Mouse (Mus musculus): ENCODE data around the gene Map4k1. TPM values are rescaled to one million over a fixed set of nuclear protein-coding genes. Genes with fewer than 3 reads are reported as not detected.

Gene Map4k1
- total RNA-seq, 4 experiments from 2014 or later: 0.99 to 3.7 (median 2.1) TPM

- no peak for DNase-seq (ENCODE audit: low spot score in 2 of 2)
Measured at GRCm38 (mm10) chr7:28973025-28973424, 8.8 kb upstream of the Map4k1 start.

- DNase-seq (ENCODE audit: low spot score in 2 of 2): no peak
Measured at GRCm38 (mm10) chr7:28977556-28977955, 4.3 kb upstream of the Map4k1 start.

GRCm38 (mm10) chr7:28982274-28983013 lies 594 bp downstream of the Map4k1 start:
- DNase-seq (ENCODE audit: low spot score in 2 of 2): no peak

GRCm38 (mm10) chr7:28983141-28983564 lies 1.3 kb downstream of the Map4k1 start:
- no peak for DNase-seq (ENCODE audit: low spot score in 2 of 2)

- DNase-seq (ENCODE audit: low spot score in 2 of 2): no peak
Measured at GRCm38 (mm10) chr7:28983849-28984248, 2.0 kb downstream of the Map4k1 start.

- no peak for DNase-seq (ENCODE audit: low spot score in 2 of 2)
Measured at GRCm38 (mm10) chr7:28984452-28984851, 2.6 kb downstream of the Map4k1 start.

GRCm38 (mm10) chr7:28985207-28985606 lies 3.4 kb downstream of the Map4k1 start:
- DNase-seq (ENCODE audit: low spot score in 2 of 2): no peak

GRCm38 (mm10) chr7:28990766-28991273 lies 9.0 kb downstream of the Map4k1 start:
- no peak for DNase-seq (ENCODE audit: low spot score in 2 of 2)

GRCm38 (mm10) chr7:28991616-28992015 lies 9.8 kb downstream of the Map4k1 start:
- no peak for DNase-seq (ENCODE audit: low spot score in 2 of 2)

GRCm38 (mm10) chr7:28992997-28993396 lies 11.1 kb downstream of the Map4k1 start:
- no peak for DNase-seq (ENCODE audit: low spot score in 2 of 2)

GRCm38 (mm10) chr7:28993402-28993801 lies 11.6 kb downstream of the Map4k1 start:
- DNase-seq (ENCODE audit: low spot score in 2 of 2): no peak

- DNase-seq (ENCODE audit: low spot score in 2 of 2): no peak
Measured at GRCm38 (mm10) chr7:29000651-29001605, 19.1 kb downstream of the Map4k1 start.

- no peak for DNase-seq (ENCODE audit: low spot score in 2 of 2)
Measured at GRCm38 (mm10) chr7:29007224-29008101, 25.6 kb downstream of the Map4k1 start.

GRCm38 (mm10) chr7:29008171-29008570 lies 26.3 kb downstream of the Map4k1 start:
- no peak for DNase-seq (ENCODE audit: low spot score in 2 of 2)

- DNase-seq (ENCODE audit: low spot score in 2 of 2): no peak
Measured at GRCm38 (mm10) chr7:29008714-29009113, 26.9 kb downstream of the Map4k1 start.

- DNase-seq (ENCODE audit: low spot score in 2 of 2): no peak
Measured at GRCm38 (mm10) chr7:29014984-29015383, 33.1 kb downstream of the Map4k1 start.

- DNase-seq (ENCODE audit: low spot score in 2 of 2): no peak
Measured at GRCm38 (mm10) chr7:29016440-29016839, 34.6 kb downstream of the Map4k1 start.

GRCm38 (mm10) chr7:29017222-29017621 lies 35.4 kb downstream of the Map4k1 start:
- DNase-seq (ENCODE audit: low spot score in 2 of 2): no peak

- DNase-seq (ENCODE audit: low spot score in 2 of 2): no peak
Measured at GRCm38 (mm10) chr7:29019447-29020220, 37.8 kb downstream of the Map4k1 start.

GRCm38 (mm10) chr7:29022479-29022878 lies 40.6 kb downstream of the Map4k1 start:
- DNase-seq (ENCODE audit: low spot score in 2 of 2): no peak
